Mouse (Mus musculus) kidney, adult 2 months (tissue): ENCODE data around the gene Ncoa1.

Experiments used
- CTCF ChIP-seq: fragments of 200-500 bp; conservative IDR thresholded peaks from 2 replicates; pipeline ENCODE4 v1.5.1; 2011; ENCODE audit warnings: low read depth, mild to moderate bottlenecking, control low read depth, low read length, moderate library complexity, mixed read lengths; ENCODE audit not compliant: insufficient read depth, insufficient read length
- POLR2A ChIP-seq: fragments of 200-500 bp; IDR thresholded peaks from one replicate; pipeline ENCODE4 v1.6.1; 2011; ENCODE audit warnings: low read depth, low read length, control low read depth

DNA sequence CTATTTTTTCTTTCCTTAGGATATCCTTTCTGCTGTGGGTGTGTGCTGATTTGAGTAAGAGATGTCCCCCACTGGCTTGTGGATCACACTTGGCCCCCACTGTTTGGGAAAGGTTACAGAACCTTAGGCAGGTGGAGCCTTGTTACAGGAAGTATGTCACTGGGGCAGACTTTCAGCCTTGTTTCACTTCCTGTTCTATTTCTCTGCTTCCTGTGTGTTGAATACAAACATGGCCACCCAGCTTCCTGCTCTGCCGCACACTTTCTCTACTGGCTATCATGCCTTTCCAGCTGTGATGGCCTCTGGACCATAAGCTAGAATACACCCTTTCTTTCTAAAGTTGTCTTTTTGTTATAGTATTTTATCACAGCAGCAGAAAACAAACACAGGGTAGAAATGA is 111.0 kb downstream of the Ncoa1 start:
- TF ChIP-seq POLR2A (no peak), CTCF (no peak)
